Mouse (Mus musculus): ENCODE results near the gene Lrch1.

The Lrch1 gene

DNA sequence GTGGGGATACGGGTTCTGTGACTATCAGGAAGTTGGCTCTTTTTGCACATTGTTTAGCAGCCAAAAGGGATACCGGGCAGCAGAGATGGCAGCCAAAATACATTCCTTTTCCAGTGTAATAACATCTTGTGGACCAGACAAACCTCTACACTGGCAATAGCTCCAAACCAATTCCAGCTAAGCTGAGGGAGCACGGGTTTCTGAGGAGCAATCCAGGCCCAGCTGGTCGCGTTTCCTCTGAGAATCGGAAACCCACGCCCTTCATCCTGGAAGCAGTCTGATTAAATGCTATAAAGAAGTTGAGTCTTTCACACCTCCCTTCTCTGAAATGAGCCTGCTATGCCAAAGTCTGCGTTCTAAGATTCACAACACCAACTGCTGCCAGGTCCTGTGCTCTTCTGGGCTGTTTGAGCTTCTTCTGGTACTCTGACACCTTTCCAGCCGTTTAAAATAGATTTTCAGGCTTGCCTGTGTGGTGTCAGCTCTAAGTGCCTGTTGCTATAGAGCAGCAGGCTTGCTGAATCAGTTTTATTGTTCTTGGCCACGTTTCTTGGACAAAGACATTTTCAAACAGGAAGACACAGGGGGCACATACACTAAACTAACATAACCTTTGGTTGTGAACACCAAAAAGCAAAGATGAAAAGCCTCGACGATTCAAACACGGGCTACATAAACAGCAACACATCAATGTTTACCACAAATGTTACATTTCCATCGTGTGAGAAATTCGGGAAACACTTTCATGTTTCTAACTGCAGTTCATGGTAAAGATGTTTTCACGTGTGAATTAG lies 94.5 kb downstream of the Lrch1 start:
- DNase-seq (ENCODE audit: low spot score in 2 of 2) = peak; percentile 26 to 50

DNA sequence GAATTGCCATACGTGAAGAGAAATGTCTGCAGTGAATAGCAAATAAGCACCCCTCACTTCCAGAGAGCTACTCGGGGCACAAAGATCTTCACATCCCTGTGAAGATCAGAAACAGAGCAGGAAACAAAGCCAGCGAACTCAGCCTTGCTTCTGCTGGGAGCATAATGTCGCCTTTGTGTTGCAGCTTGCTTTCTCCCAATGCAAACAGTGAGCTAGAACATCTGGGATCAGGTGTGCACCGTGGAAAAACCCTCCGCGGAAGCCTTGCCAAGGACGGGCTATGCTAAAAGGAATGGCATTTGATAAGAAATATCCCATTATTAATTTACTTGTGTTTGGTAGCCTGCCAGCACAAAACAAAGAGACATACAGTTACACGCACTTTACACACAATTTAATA lies 95.8 kb downstream of the Lrch1 start:
- peak in 1 of 2 experiments; percentile 48 for DNase-seq (ENCODE audit: low spot score in 2 of 2)

DNA sequence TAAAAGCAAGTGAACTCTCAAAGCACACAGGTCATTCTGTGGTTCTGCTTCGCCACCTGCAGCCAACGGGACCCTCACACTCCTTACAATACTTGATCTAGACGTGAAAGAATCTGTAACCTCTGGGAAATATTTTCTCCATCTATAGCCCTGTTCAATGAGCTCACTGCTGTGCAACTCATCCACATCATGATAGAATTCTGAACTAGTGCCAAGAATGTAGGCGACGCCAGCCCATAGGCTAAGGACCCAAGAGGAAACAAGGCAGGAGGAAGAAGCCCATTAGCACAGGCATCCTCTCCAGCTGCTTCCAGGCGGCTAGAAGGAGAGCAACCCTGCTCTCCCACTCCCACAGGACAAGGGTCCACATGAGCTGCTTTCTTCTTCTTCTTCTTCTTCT lies 98.7 kb downstream of the Lrch1 start:
- no peak for DNase-seq (ENCODE audit: low spot score in 2 of 2)

DNA sequence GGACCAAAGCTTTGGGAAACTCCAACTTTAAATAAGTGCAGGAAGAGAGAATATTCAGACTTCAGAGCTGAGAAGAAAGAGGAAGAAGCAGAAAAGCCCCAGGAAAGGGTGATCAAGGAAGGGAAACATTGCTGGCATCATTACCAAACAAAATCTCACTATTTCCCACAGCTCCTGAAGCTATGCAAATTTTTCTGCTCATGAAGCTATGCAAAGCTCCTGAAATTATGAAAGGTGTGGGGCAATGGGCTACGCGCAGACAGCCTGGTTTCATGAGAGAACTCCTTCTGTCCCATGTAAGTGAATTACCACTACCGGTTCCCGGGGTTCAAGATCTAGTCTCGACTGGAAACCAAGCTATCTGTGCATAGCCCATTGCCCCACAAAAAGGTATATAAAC lies 99.5 kb downstream of the Lrch1 start:
- no peak for DNase-seq (ENCODE audit: low spot score in 2 of 2)

DNA sequence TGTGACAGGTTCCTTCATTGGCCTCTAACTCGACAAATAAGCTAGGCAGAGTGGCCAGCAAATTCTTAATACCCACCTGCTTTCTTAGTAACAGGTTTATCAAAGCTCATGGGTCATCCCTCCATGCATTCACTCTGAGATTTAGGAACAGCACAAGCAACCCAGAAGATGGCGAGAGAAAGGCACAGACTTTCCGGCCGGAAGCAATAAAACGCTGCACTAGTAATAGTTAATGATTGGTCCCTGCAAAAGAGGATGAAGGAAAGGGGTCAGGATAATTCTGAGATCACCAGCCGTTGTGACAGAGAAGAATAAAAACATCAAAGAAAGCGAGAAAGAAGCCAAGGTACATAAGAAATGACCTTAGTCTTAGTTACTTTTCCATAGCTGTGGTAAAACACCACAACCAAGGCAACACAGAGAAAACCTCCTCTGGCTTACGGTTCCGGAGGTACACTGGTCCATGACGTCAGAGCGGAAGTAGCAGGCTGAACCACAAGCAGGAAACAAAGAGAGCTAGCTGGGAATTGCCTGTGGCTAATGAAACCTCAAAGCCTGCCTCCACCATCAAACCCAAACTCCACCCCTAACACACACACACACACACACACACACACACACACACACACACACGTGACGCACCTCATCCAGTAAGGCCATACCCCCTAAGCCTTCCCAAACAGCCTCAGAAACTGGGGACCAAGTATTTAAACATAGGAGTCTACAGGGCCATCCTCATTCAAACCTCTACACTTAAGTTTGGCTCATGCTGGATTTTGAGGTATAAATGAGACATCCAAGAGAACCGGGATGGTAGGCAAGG lies 100.2 kb downstream of the Lrch1 start:
- DNase-seq (ENCODE audit: low spot score in 2 of 2) = no peak

DNA sequence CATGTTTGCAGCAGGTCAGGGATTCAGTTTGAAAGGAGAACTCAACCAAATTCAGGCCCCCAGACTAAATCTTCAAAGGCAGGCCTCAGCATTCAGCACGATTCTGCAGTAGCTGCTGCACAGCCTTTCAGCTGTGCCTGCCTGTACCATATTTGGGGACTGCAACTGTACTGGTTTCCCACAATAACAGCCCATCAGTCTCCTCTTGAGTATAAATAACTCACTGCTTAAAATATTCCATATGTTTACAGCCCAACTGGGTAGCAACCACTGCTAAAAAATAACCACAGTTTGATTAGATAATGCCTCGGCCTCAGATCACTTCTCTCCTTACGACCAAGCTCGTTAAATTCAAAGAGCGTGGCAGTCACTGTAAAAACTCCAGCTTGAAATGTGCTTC lies 101.0 kb downstream of the Lrch1 start:
- peak in 1 of 2 experiments; percentile 10 for DNase-seq (ENCODE audit: low spot score in 2 of 2)

DNA sequence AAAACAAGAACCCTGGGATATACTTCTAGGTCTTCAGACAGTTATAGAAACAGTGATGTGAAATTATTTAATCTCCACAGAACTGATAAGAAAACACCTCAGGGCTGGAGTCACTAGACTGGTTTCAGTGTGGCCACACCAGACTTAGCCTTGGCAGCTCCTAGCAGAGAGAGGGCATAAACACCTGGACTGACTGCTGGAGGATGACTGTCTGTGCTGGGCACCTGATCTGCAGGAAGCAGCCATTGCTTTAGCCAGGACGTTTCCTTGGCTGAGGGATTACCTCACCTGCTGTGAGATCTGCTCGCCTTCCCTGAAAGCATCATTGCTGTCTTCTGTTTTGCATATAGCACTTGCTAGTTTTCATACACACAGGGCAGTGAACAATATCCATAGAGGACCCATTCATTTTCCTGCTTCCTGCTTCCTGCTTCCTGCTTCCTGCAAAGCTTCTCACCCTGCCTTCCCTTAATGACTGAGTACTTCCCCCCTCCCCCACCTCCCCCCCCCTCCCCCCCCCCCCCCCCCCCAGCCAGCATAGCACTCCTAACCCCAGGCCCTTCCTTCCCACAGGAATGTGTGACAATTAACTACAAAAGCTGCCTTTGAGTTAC lies 101.9 kb downstream of the Lrch1 start:
- DNase-seq (ENCODE audit: low spot score in 2 of 2) = no peak

DNA sequence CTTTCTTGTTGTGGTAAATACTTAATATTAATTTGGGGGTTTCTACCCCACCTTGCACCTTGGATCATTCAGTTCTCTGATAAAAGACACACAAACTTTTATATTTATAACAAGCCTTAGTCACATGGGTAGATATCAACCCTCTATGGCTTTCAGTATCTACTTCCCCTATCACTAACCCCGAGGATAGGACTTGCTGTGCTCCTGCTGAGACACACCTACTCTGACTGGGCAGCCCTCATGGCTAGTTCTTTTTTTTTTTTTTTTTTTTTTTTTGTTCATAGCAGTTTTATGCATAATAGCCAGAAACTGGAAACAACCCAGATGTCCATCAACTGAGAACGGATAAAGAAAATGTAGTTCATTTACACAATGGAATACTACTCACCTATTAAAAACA lies 106.0 kb downstream of the Lrch1 start:
- no peak for DNase-seq (ENCODE audit: low spot score in 2 of 2)

DNA sequence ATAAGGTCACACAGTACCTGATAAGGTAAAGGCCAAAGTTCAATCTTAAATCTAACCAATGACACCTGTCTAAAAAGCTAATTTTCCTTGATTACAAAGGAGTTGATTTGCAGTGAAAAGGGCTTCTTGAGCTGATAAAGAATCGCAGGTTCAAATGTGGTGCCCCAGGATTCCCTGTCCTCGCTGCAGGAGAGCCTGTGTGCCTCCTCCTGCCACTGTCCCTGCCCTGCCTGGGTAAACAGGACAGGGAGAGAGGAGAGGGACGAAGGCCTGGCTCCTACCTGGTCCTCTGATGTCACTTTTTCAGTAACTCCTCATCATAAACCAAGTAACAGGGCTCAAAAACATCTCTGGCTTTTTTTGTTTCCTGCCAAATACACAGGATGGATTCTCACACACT lies 106.4 kb downstream of the Lrch1 start:
- DNase-seq (ENCODE audit: low spot score in 2 of 2) = peak in 1 of 2 experiments; percentile 42

DNA sequence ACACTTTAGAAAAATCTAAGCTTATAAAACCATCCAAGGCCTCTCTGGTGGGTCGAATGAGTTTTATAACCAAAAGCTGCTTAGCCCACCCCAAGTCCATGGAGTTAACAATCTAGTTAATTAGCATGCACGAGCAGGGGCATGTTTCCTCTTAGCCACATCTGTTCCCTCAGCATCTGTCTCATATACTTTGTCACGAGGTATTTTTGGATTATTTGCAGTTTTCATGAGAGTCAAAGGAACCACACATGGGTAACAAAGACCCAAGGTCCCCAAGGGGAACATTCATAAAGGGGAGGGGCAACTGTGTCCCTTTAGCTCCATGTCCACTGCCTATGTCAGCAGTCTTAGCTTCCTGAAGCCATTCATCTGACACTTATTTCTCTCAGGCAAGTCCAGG lies 106.9 kb downstream of the Lrch1 start:
- no peak for DNase-seq (ENCODE audit: low spot score in 2 of 2)

DNA sequence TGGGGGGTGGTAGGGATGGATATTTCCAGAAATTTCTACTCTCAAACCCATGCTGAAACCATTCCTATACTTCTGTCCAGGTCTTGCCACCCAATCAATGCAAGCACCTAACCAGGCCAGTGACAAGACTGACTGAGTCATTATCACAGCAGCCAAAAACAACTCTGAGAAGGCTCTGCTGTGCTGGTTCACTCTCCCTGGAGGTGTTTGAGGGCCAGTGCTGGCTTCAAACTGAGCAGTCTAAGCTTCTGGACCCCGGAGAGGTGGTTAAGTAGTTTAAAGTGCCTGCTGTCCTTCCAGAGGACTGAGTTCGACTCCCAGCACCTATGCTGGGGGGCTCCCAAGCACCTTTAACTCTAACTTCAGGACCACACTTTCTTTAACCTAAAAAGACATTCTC lies 107.3 kb downstream of the Lrch1 start:
- no peak for DNase-seq (ENCODE audit: low spot score in 2 of 2)

DNA sequence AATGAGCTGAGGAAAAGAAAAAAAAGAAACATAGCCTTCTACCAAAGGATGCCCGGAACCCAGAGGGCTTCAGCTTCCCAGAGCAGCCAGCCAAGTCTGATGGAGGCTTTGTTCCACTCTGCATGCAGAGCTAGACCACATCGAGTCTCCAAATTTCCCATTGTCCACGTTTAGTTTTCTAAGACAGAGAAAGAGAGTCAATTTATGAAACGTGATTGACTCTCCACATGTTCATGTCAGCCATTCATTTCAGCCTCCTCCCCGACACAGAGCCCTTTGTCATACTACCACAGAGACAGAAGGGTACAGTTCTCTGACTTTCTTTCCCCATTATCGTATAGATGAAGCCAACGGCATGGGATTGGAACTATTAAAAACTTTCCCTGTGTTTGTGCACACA lies 108.9 kb downstream of the Lrch1 start:
- peak in 1 of 2 experiments; percentile 22 for DNase-seq (ENCODE audit: low spot score in 2 of 2)

DNA sequence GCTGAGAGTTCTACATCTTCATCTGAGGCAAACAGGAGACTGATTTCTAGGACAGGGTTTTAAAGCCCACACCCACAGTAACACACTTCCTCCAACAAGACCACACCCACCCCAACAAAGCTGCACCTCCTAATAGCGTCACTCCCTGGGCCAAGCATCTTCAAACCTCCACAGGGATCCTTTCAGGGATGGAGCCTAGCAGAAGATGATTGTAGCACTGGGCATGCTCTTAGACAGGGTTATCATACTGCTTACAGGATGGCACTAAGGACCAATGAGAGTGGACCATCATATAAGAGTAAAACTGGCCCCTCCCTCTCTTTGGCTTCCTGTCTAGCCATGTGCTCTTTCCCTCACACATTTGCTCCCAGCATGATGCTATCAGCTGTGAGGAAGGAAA lies 112.7 kb downstream of the Lrch1 start:
- DNase-seq (ENCODE audit: low spot score in 2 of 2) = no peak

DNA sequence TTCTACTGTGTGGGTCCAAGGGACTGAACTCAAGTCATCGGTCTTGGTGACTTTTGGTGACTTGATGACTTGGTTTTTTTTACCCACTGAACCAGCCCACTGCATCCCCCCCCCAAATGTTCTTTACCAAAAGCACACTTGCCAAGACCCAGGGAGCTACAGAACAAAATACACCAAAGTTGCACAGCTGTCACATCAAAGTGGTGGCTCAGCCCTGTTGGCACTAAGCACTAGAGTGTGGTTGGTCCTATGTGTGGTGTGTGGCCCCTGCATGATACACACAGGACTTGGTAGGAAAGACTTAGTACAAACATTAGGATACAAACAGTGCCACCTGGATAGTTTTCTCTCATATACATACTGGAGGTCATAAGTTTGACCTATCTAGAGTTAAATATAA lies 113.5 kb downstream of the Lrch1 start:
- peak in 1 of 2 experiments; percentile 29 for DNase-seq (ENCODE audit: low spot score in 2 of 2)

DNA sequence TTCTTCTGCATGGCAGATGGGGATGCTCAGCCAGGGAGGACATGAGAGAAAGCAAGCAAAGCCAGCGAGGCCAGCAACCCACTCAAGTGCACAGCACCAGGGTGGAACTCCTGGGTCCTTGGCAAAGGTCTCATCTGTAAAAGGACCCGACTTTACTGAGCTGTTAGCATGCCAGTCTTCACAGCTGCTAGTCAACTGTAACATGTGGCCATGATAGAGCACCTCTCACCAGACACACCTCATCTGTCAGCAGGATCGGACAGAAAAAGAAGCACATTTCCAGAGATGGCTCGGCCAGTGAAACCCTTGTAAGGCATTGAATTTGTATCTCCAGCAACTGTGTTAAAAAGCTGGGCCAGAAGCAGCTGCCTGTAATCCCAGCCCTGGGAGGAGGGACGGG lies 116.0 kb downstream of the Lrch1 start:
- peak in 1 of 2 experiments; percentile 49 for DNase-seq (ENCODE audit: low spot score in 2 of 2)

DNA sequence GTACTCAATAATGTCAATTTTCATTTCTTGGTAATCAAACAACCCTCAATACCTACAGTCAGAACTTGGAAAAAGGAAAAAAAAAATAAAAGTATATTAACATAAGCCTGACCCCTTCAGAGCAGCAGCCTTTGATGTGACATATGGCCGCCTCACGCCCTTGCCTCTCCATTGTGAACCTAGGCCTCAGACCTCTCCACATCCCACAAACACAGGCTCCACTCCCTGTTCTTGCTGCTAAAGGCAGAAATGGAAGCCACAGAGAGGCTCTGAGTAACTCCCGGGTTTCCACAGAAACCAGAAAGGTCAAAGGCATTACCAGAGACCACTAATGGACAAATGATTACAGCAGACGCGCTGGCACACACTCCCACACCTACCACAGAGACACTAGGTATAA lies 116.6 kb downstream of the Lrch1 start:
- peak in 1 of 2 experiments; percentile 39 for DNase-seq (ENCODE audit: low spot score in 2 of 2)

DNA sequence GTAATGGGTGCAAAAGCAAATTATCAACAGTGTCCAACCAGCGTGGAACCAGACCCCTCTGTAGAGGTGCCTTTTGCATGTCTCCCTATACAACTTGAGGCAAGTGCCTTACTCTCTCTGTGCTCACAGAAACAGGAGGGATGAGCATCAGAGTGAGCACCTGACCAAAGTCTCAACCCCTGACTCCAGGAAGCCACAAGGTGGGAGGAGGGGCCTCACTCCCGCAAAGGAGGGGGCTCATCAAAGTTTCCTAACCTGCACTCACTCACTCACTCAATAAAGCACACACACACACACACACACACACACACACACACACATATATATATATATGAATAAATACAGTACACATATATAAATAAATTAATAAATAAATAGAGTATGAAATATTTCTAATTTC lies 117.1 kb downstream of the Lrch1 start:
- peak in 1 of 2 experiments; percentile 34 for DNase-seq (ENCODE audit: low spot score in 2 of 2)

DNA sequence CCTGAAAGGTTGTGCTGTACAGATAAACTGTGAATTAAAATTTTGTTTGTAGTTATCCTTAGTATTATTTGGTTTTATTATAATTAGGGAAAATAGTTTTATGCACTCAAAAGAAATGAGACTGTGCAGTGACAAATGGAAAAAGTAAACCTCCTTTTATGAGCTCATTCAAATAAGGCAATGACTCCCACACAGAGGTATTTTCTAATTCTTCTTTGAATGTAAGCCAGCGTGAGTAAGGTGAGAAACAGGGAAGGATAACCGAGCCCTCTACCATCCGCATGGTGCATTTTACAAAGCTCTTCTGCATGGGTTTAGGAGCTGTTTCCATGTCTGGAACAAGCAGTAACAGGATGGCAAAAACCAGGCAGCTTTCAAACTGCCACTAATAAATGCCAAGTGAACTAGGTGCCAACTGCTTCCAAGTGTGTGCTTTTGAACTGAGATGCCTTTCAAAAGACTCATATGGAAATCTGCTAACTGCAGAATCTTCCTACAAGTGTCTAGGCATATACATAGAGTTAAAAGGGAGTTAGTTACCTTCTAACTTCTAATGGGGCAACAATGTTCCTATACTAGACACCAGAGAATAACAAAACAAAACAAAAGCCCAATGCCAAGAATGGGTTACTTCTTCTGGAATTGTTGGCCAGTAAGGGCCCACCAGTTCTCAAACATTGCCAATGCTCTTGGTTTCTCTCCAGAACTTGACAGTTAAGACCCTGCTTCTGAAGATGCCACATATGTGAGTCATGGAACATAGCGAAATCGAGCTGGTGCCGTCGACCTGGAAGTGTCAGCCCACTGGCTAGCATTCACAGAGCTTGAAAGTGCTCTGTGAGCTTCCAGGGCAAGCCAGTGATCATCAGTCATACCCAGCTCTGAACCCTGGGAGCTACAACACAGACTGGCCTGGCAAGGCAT lies 124.7 kb downstream of the Lrch1 start:
- no peak for DNase-seq (ENCODE audit: low spot score in 2 of 2)

DNA sequence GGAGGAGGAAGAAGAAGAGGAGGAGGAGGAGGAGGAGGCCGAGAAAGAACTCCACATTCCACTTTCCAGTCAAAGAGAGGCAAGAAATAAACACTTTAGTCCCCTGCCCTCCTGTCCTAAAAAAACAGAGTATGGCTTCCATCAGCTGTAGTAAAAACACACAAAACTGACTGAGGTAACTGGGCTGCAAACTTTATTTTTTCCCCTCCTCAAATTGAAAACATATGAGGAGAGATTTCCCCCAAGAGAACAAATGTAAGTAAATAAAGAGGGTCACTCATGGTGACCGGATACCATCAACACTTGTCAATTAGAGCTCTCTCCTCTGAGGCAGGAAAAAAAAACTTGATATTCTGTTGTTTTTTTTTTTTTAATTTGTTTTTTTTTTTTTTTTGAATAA lies 125.6 kb downstream of the Lrch1 start:
- no peak for DNase-seq (ENCODE audit: low spot score in 2 of 2)

DNA sequence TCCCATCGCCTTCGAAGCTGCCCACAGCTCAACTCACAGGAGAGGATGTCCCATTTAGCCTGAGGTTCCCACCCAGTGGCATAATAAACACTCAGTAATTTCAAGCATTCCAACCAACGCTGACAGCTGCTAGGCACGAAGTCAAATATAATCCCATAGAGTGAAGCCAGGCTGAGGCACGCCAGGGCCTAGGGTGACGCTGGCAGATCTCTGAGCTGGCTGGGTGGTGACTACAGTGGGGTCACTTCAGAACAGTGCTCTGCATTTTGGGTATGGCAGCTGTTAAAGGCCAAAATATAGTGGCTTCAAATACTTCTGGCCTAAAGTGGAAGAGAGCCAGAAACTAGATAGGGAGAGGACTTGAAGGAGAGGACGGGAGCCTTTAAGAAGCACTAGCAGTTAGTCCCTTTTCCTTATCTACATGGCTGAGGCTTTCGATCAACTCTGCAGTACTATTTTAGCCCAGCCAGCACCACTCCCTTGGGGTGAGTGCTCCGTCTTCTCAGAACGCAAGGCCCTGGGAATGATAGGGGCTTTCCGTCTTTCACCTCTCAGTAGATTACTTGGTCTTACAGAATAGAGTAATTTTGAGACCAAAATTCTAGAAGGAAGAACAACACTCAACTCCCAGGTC lies 127.4 kb downstream of the Lrch1 start:
- peak in 1 of 2 experiments; percentile 23 for DNase-seq (ENCODE audit: low spot score in 2 of 2)

DNA sequence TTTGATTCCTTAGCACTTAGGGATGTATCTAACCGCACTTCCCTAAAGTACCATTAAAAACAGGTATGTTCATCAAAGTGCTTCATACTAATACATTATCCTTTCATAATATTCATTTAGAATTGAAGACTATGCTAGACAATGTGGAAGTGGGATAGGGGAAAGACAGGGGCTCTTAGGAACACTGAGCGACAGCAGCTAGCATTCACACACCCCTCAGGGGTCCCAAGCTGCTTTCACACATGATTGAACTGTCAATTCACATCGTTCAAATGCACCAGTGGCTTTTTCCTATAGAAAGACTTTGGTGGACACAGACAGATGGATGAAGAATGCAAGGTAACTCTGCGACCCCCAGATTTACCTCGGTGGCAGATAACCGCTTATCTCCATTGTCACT lies 131.0 kb downstream of the Lrch1 start:
- DNase-seq (ENCODE audit: low spot score in 2 of 2) = no peak
